Mouse (Mus musculus) hindbrain, postnatal 0 days (tissue): ENCODE data around the gene Alox5ap. TPM values are rescaled to one million over a fixed set of nuclear protein-coding genes. Genes with fewer than 3 reads are reported as not detected.

Experiments
- ATAC-seq: fragments of 200-750 bp; cut with Nextera tagmentation; 2 replicates; pipeline ENCODE4 v1.8.0; 2017; ENCODE audit warnings: mild to moderate bottlenecking, moderate TSS enrichment, moderate library complexity
- DNase-seq: peaks from one replicate; pipeline ENCODE4 v3.0.0-alpha.2; 2015; ENCODE audit warnings: low spot score
- H3K27ac ChIP-seq: fragments of 300-500 bp; sonication (generic); 2 replicates; pipeline ENCODE4 v1.5.1; 2014; ENCODE audit warnings: mild to moderate bottlenecking
- H3K27me3 ChIP-seq: fragments of 300-500 bp; sonication (generic); 2 replicates; pipeline ENCODE4 v1.6.1; 2014; ENCODE audit warnings: low read length, mixed read lengths; ENCODE audit not compliant: insufficient read depth
- H3K36me3 ChIP-seq: fragments of 300-500 bp; sonication (generic); 2 replicates; pipeline ENCODE4 v1.6.1; 2014; ENCODE audit warnings: low read length, mixed read lengths; ENCODE audit not compliant: insufficient read depth
- H3K4me1 ChIP-seq: fragments of 300-500 bp; sonication (generic); 2 replicates; pipeline ENCODE4 v1.6.1; 2014; ENCODE audit warnings: antibody characterized with exemption, low read length, mixed read lengths; ENCODE audit not compliant: insufficient read depth
- H3K4me2 ChIP-seq: fragments of 300-500 bp; sonication (generic); 2 replicates; pipeline ENCODE4 v1.6.1; 2014; ENCODE audit warnings: low read depth, mild to moderate bottlenecking, low read length, moderate library complexity, mixed read lengths
- H3K4me3 ChIP-seq: fragments of 300-500 bp; sonication (generic); 2 replicates; pipeline ENCODE4 v1.5.1; 2014; ENCODE audit warnings: low read length
- H3K9ac ChIP-seq: fragments of 300-500 bp; sonication (generic); replicated peaks from 2 replicates; pipeline ENCODE4 v1.6.1; 2014; ENCODE audit warnings: mild to moderate bottlenecking, low read length, moderate library complexity, mixed read lengths
- H3K9me3 ChIP-seq: fragments of 300-500 bp; sonication (generic); 2 replicates; pipeline ENCODE4 v1.6.1; 2016; ENCODE audit warnings: low read length, mixed read lengths
- CTCF ChIP-seq: IDR thresholded peaks from 2 replicates; pipeline ENCODE4 v1.5.1; 2016; ENCODE audit warnings: antibody characterized with exemption, control low read depth, low read depth
- WGBS: fragments of 180-500 bp; shearing (Covaris S2); extraction: QIAGEN DNeasy Blood & Tissue Kit; methylation state at CpG from one replicate; pipeline ENCODE4 v1.1.7; 2014; 5-methylcytosine and 5-hydroxymethylcytosine counted together
- microRNA-seq, 2 experiments: library from miRNA; unstranded; fragments of <30 nt; microRNA quantifications; one replicate each; pipeline ENCODE4; 2016
- polyA plus RNA-seq: library from polyadenylated mRNA; unstranded; fragments of >200 nt; fragmentation: Nextera tagmentation; extraction: Ambion mirVana; gene quantifications from 2 replicates; pipeline ENCODE4 v1.2.1, GENCODE M21; 2015
- total RNA-seq: library from RNA; depleted of rRNA; stranded (reverse); fragments of >200 nt; gene quantifications from 2 replicates; pipeline ENCODE4 v1.2.3, GENCODE M21; 2014; rRNA removed

Gene Alox5ap
- total and polyA plus RNA-seq, 2 experiments from 2014 or later: 6.6 to 14.4 TPM

DNA sequence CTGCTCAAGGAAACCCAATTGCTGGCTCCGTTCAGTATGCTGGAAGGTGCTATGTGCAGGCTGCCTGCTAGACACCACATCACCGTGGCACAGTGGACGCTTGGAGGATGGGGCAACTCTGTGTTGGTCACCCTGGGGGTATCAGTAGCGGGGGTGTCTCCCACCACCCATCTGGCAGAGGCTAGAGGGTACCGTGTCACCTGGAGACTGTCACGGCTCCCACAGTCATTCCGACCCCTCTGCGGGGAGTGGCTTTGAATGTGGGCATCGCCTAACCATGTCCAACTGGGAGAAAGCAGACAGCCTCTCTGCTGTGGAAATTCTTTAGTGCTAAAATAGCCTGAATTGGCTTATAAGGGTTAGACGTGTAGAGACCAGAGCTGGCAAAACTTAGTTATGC is 72.6 kb downstream of the Alox5ap start:
- Histone ChIP-seq H3K4me1 (peaks cover 3% of the 10 kb centered on the region; the same call in 1 of the 2 replicates), H3K27ac (0 out of 2 replicates have a peak overlapping the region, but pooled peaks have one; percentile 78), H3K27me3 (no peaks in the 10 kb centered on the region), H3K9ac (no peak overlapping the region; the same call in 1 of the 2 replicates), H3K4me2 (no peak overlapping the region), H3K4me3 (no peak overlapping the region), H3K9me3 (no peaks in the 10 kb centered on the region), H3K36me3 (no peaks in the 10 kb centered on the region)
- WGBS: 81% methylated on average over 10 of the region's 10 CpGs
- DNase-seq (no peak), ATAC-seq (no peak)
- no peak for TF ChIP-seq CTCF

Small RNA genes lying within 50 kb of the gene (microRNA-seq; reads per million reads assigned to microRNA genes)
- gene Gm24105: 0 reads per million in 2 experiments

Other genes with a start within 250 kb of the Alox5ap start
- gene Uspl1, start 80.4 kb upstream of the Alox5ap start, total RNA-seq: 37.2 and 43.4 TPM in 2 replicates
- 42.8 and 44.7 TPM in 2 replicates for gene Uspl1, start 80.4 kb upstream of the Alox5ap start, polyA plus RNA-seq
- gene Hmgb1, start 80.3 kb upstream of the Alox5ap start, total RNA-seq: 128 and 150 TPM in 2 replicates
- 757 and 786 TPM in 2 replicates for gene Hmgb1, start 80.3 kb upstream of the Alox5ap start, polyA plus RNA-seq
- 9.3 and 11.3 TPM in 2 replicates for gene Medag, start 147.0 kb downstream of the Alox5ap start, total RNA-seq
- 8.3 and 9.1 TPM in 2 replicates for gene Medag, start 147.0 kb downstream of the Alox5ap start, polyA plus RNA-seq
- gene Tex26, start 174.9 kb downstream of the Alox5ap start, total RNA-seq: 0.31 and 0.50 TPM in 2 replicates
- 1.0 and 1.6 TPM in 2 replicates for gene Tex26, start 174.9 kb downstream of the Alox5ap start, polyA plus RNA-seq